Mouse (Mus musculus) cerebellum, adult 2 months (tissue): ENCODE measurements around the gene Tfcp2l1.

Source experiments
- CTCF ChIP-seq: fragments of 200-500 bp; IDR thresholded peaks from 2 replicates; pipeline ENCODE4 v1.5.1; 2011; ENCODE audit warnings: low read depth, mild to moderate bottlenecking, control low read depth, low read length, moderate library complexity, borderline replicate concordance; ENCODE audit not compliant: insufficient read depth
- POLR2A ChIP-seq: fragments of 200-500 bp; IDR thresholded peaks from 2 replicates; pipeline ENCODE4 v1.6.1; 2011; ENCODE audit warnings: low read length, control low read depth, borderline replicate concordance; ENCODE audit not compliant: insufficient read depth

DNA sequence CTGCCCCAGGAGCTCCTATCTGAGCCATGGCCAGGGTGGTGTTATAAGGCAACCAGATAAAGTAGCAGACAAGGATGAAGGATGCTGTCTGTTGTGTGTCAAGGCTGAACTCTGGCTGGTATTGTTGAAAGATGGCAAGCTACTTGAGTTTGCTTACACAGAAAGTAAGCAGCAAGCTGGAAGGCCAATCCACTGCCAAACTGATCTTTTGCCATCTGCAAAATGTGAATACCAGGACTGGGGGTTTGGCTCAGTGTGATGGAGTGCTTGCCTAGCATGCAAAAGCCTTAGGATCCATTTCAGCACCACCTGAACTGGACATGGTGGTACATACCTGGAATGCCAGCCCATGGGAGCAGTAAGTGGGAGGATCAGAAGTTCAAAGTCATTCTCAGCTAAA lies 101.1 kb downstream of the Tfcp2l1 start:
- TF ChIP-seq CTCF (no peak), POLR2A (no peak)
